ENCODE assay signal across 10 mouse cellular contexts in genomic region chr1:54830223-54830622, GRCm38 (mm10).
A peak's percentile ranks its signal among the peaks of the same experiment; 100 is the strongest.
DNase-seq lines count a peak whose midpoint lies in the region; ATAC-seq and TF ChIP-seq lines count a peak whose summit lies in the region.
"Had no signal": no experiment of that assay in that cellular context is flagged by ENCODE, and none has a peak within 500 bp of the region (broad histone marks: within the 10 kb centered on the region; RNA-seq: fewer than 3 reads in every experiment).

No protein-coding gene starts in this region.

- no peak for DNase-seq in forebrain, postnatal 0 days
- DNase-seq in gastrocnemius, adult 2 months, result peak; percentile 84
- DNase-seq in kidney, adult 2 months, result peak; percentile 82
- DNase-seq in lung, postnatal 10 days, result peak; percentile 80
- DNase-seq in spleen, postnatal 36 days (ENCODE audit: low spot score in 2 of 2), result no peak
- no peak for DNase-seq in ovary, postnatal 14 days (ENCODE audit: low spot score)

- H3K9ac ChIP-seq in forebrain, postnatal 0 days, result no peak overlapping the region
- H3K9ac ChIP-seq in forebrain, embryonic 13.5 days, result no peak overlapping the region
- no peak overlapping the region for H3K9ac ChIP-seq in forebrain, embryonic 16.5 days (replicated peaks; ENCODE audit: low read depth, low read length)

- WGBS in forebrain, postnatal 0 days, result 53% methylated on average over 6 of the region's 6 CpGs
- 68% methylated on average over 6 of the region's 6 CpGs for WGBS in forebrain, embryonic 13.5 days
- 25% methylated on average over 6 of the region's 6 CpGs for WGBS in kidney, adult 2 months
- 65% methylated on average over 6 of the region's 6 CpGs for WGBS in forebrain, embryonic 16.5 days

- intact Hi-C loops in gastrocnemius, adult 2 months (cut with DNase I), result loop anchor here (1.0 to 5.0 kb wide), 3 partner anchors 96 to 163 kb away; partner anchors contain the start of gene Ankrd44

- H3K4me2 ChIP-seq in forebrain, postnatal 0 days (ENCODE audit: low read depth), result no peak overlapping the region
- no peak overlapping the region for H3K4me2 ChIP-seq in forebrain, embryonic 13.5 days
- no peak overlapping the region for H3K4me2 ChIP-seq in forebrain, embryonic 16.5 days (ENCODE audit: low read length)
- H3K4me2 ChIP-seq: midbrain, embryonic 11.5 days had no signal

- H3K36me3 ChIP-seq in forebrain, postnatal 0 days (ENCODE audit: insufficient read depth), result no peaks in the 10 kb centered on the region
- no peaks in the 10 kb centered on the region for H3K36me3 ChIP-seq in forebrain, embryonic 13.5 days (ENCODE audit: poor library complexity, severe bottlenecking)
- no peaks in the 10 kb centered on the region for H3K36me3 ChIP-seq in kidney, adult 2 months (ENCODE audit: control insufficient read depth, insufficient read depth, low read length)
- H3K36me3 ChIP-seq in forebrain, embryonic 16.5 days (ENCODE audit: control insufficient read depth, insufficient read depth), result no peaks in the 10 kb centered on the region

- TF ChIP-seq POLR2A in kidney, adult 2 months (IDR thresholded peaks at IDR 0.05; ENCODE audit: low read depth, low read length), result no peak

- no peaks in the 10 kb centered on the region for H3K27me3 ChIP-seq in forebrain, postnatal 0 days (ENCODE audit: insufficient read depth, low read length)
- no peaks in the 10 kb centered on the region for H3K27me3 ChIP-seq in forebrain, embryonic 13.5 days
- no peaks in the 10 kb centered on the region for H3K27me3 ChIP-seq in kidney, adult 2 months (replicated peaks; ENCODE audit: control insufficient read depth, insufficient read depth, low read length)
- H3K27me3 ChIP-seq in forebrain, embryonic 16.5 days (replicated peaks; ENCODE audit: control insufficient read depth, insufficient read depth, low read length), result no peaks in the 10 kb centered on the region
- H3K27me3 ChIP-seq: CH12.LX had no signal

- H3K9me3 ChIP-seq in forebrain, postnatal 0 days (ENCODE audit: low read length), result no peaks in the 10 kb centered on the region
- H3K9me3 ChIP-seq in forebrain, embryonic 13.5 days (replicated peaks), result no peaks in the 10 kb centered on the region
- H3K9me3 ChIP-seq in forebrain, embryonic 16.5 days (ENCODE audit: control insufficient read depth, low read length), result no peaks in the 10 kb centered on the region

- no peak overlapping the region for H3K4me3 ChIP-seq in forebrain, postnatal 0 days (ENCODE audit: low read depth, low read length)
- no peak overlapping the region for H3K4me3 ChIP-seq in forebrain, embryonic 13.5 days
- H3K4me3 ChIP-seq in gastrocnemius, adult 2 months, result no peak overlapping the region
- H3K4me3 ChIP-seq in kidney, adult 2 months (ENCODE audit: insufficient read depth, low read depth, low read length), result no peak overlapping the region
- no peak overlapping the region for H3K4me3 ChIP-seq in forebrain, embryonic 16.5 days (replicated peaks; ENCODE audit: low read length)

- no peak overlapping the region for H3K27ac ChIP-seq in forebrain, postnatal 0 days (ENCODE audit: low read depth, low read length)
- H3K27ac ChIP-seq in forebrain, embryonic 13.5 days, result no peak overlapping the region
- H3K27ac ChIP-seq in gastrocnemius, adult 2 months, result peak overlapping the region; percentile 73
- H3K27ac ChIP-seq in kidney, adult 2 months (ENCODE audit: insufficient read depth, low read depth, low read length), result peak overlapping the region; percentile 53; the same call in 1 of the 2 replicates
- no peak overlapping the region for H3K27ac ChIP-seq in forebrain, embryonic 16.5 days (ENCODE audit: low read length)

- ATAC-seq in forebrain, postnatal 0 days, result peak; percentile 21; the same call in 1 of the 2 replicates
- ATAC-seq in forebrain, embryonic 13.5 days, result no peak
- no peak for ATAC-seq in forebrain, embryonic 16.5 days

- no peak for TF ChIP-seq CTCF in forebrain, postnatal 0 days (IDR thresholded peaks at IDR 0.05; ENCODE audit: low read depth)
- TF ChIP-seq CTCF in gastrocnemius, adult 2 months (IDR thresholded peaks at IDR 0.05), result no peak
- TF ChIP-seq CTCF in kidney, adult 2 months (conservative IDR thresholded peaks at IDR 0.05; ENCODE audit: insufficient read depth, insufficient read length, low read depth, low read length), result no peak

- no peaks in the 10 kb centered on the region for H3K4me1 ChIP-seq in forebrain, postnatal 0 days (ENCODE audit: insufficient read depth)
- peaks cover 10% of the 10 kb centered on the region; the same call in 1 of the 2 replicates for H3K4me1 ChIP-seq in forebrain, embryonic 13.5 days
- H3K4me1 ChIP-seq in kidney, adult 2 months (ENCODE audit: control insufficient read depth, insufficient read depth, low read length), result peaks cover 32% of the 10 kb centered on the region
- no peaks in the 10 kb centered on the region for H3K4me1 ChIP-seq in forebrain, embryonic 16.5 days (replicated peaks; ENCODE audit: control insufficient read depth, insufficient read depth, low read length)

Comparison
In these comparisons a context has a peak if more than half of its experiments do, and no peak if none do; other contexts are left out.
1. DNase-seq: peak in gastrocnemius, adult 2 months (single experiment), kidney, adult 2 months (single experiment) and lung, postnatal 10 days (single experiment); none in forebrain, postnatal 0 days (single experiment), spleen, postnatal 36 days (0 of 2) and ovary, postnatal 14 days (single experiment).
2. H3K27ac ChIP-seq: peak in gastrocnemius, adult 2 months (single experiment) and kidney, adult 2 months (single experiment); none in forebrain, postnatal 0 days (single experiment), forebrain, embryonic 13.5 days (single experiment) and forebrain, embryonic 16.5 days (single experiment).